Mouse (Mus musculus): ENCODE data around the gene Bmp3. TPM values are rescaled to one million over a fixed set of nuclear protein-coding genes. Genes with fewer than 3 reads are reported as not detected.
A peak's percentile ranks its signal among the peaks of the same experiment; 100 is the strongest.

The Bmp3 gene
- polyA plus RNA-seq, 1 experiment from 2014 or later, result 0.82 TPM

DNA sequence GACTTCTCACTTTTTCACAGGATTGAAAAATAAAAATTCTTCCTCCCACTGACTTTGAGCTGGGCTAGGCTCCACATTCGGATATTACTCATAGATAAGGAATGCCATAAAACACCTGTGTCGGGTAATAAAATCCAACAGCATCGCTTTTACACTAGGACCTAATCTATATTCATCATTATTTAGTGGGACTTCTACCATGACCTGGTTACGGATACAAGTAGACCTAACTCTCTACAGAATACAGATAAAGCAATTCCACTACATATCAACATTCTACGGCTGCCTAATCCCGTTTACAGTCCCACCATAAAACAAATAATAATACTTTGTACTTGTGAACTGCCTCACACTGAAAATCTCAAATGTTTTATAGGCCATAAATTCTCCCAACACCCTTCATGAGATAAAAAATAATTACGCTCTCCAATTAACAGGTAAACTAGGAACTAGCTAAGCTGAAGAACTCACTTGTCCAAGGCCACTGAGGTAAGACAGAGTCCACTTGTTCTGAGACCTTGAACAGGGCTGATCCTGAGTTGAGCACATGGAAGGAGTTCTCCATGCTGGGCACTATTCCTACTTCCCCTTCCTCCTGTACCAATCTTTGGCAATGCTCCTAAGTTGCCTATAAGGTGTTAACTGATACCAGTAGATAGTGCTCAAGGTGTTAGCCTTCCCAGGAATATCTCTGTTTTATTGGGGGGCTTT, 11.5 kb upstream of the Bmp3 start:
- H3K9me3 ChIP-seq (ENCODE audit: control insufficient read depth, low read length), result no peaks in the 10 kb centered on the region
- no peaks in the 10 kb centered on the region for H3K4me1 ChIP-seq (ENCODE audit: control insufficient read depth, insufficient read depth, low read length)
- no peaks in the 10 kb centered on the region for H3K27me3 ChIP-seq (ENCODE audit: control insufficient read depth, insufficient read depth, low read length)
- WGBS, result 78% methylated on average over 7 of the region's 7 CpGs
- no peaks in the 10 kb centered on the region for H3K36me3 ChIP-seq (ENCODE audit: control insufficient read depth, insufficient read depth, low read length)
- ATAC-seq (ENCODE audit: insufficient read depth, low FRiP score, low TSS enrichment) (no peak), DNase-seq (ENCODE audit: low spot score) (no peak)
- H3K4me2 ChIP-seq (ENCODE audit: low read depth), result no peak overlapping the region
- no peak overlapping the region for H3K9ac ChIP-seq (ENCODE audit: low read length)
- no peak overlapping the region for H3K4me3 ChIP-seq (ENCODE audit: low read depth, low read length)
- no peak overlapping the region for H3K27ac ChIP-seq (ENCODE audit: low read depth, low read length)

DNA sequence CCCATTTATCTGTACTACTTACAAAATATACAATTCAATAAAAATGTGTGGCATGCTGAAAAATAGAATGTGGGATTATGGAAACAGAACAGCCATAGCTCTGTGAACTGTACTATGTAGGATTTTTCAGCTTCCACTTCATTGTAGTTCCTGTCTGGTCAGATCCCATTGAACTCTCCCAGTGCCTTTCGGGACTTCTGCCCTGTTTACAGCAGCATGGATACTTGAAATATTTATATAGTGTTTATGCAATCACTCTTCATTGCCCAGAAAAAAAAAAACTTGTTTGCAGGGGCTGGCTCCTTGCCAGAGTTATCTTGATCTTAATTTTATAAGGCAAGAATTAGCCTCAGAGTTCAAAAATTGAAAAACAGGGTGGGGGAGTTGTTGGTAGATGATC, 9.6 kb upstream of the Bmp3 start:
- no peak for DNase-seq (ENCODE audit: low spot score)
- H3K4me2 ChIP-seq (ENCODE audit: low read depth), result no peak overlapping the region
- H3K36me3 ChIP-seq (ENCODE audit: control insufficient read depth, insufficient read depth, low read length), result no peaks in the 10 kb centered on the region
- WGBS, result 87% methylated on average over 1 of the region's 1 CpGs
- H3K9ac ChIP-seq (ENCODE audit: low read length), result no peak overlapping the region
- H3K27ac ChIP-seq (ENCODE audit: low read depth, low read length), result no peak overlapping the region
- H3K4me1 ChIP-seq (ENCODE audit: control insufficient read depth, insufficient read depth, low read length), result no peaks in the 10 kb centered on the region
- no peaks in the 10 kb centered on the region for H3K27me3 ChIP-seq (ENCODE audit: control insufficient read depth, insufficient read depth, low read length)
- no peak overlapping the region for H3K4me3 ChIP-seq (ENCODE audit: low read depth, low read length)
- H3K9me3 ChIP-seq (ENCODE audit: control insufficient read depth, low read length), result no peaks in the 10 kb centered on the region
- no peak for ATAC-seq (ENCODE audit: insufficient read depth, low FRiP score, low TSS enrichment)

DNA sequence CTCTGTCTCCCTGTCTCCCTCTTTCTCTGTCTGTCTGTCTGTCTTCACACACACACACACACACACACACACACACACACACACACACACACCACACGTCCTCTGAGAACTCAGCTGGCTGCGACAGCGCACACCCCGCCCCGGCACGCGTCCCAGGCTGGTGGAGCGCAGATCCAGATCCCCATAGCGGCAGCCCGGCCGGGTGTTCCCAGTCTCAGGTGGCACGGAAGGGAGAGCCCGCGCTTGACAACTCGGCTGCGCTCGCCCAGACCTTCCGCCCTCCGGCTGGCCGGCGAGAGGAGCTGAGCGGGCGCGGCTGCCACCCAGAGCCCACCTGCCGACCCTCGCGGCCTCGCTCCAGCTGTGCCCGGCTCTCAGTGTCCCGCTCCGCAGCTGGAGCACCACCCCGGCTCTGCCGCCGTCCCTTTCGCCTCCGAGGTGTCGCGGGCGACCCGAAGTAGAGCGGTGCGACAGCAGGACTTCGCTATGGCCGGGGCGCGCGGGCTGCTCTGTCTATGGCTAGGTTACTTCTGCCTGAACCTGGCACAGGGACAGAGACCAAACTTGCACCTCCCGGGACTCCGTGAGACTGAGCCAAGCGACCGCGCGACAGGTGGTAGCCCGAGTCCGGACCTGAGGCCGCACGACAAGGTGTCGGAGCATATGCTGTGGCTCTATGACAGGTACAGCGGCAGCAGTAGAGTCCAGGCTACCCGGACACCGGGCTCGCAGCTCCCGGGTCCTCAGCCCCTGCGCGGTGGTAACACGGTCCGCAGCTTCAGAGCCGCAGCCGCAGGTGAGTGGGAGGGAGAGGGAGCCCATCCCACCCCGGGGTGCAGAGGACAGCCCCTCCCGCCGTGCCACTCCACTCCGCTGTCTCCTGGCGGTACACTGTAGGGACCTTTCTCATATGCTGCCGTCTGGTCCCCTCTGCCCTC, 681 bp downstream of the Bmp3 start:
- Histone ChIP-seq H3K27me3 (ENCODE audit: control insufficient read depth, insufficient read depth, low read length) (peaks cover 26% of the 10 kb centered on the region), H3K27ac (ENCODE audit: low read depth, low read length) (no peak overlapping the region), H3K4me1 (ENCODE audit: control insufficient read depth, insufficient read depth, low read length) (0 out of 2 replicates have a peak, but pooled peaks cover 2% of the 10 kb centered on the region), H3K9ac (ENCODE audit: low read length) (peak overlapping the region; percentile 38), H3K36me3 (ENCODE audit: control insufficient read depth, insufficient read depth, low read length) (no peaks in the 10 kb centered on the region), H3K9me3 (ENCODE audit: control insufficient read depth, low read length) (no peaks in the 10 kb centered on the region), H3K4me3 (ENCODE audit: low read depth, low read length) (peak overlapping the region; percentile 46), H3K4me2 (ENCODE audit: low read depth) (peak overlapping the region; percentile 90)
- peak; percentile 53 for DNase-seq (ENCODE audit: low spot score)
- WGBS, result under 1% methylated on average over 68 of the region's 75 CpGs
- ATAC-seq (ENCODE audit: insufficient read depth, low FRiP score, low TSS enrichment), result peak; percentile 67

GRCm38 (mm10) chr5:98855741-98856140, 1.5 kb downstream of the Bmp3 start:
- WGBS, result 10% methylated on average over 12 of the region's 12 CpGs
- Histone ChIP-seq H3K9me3 (ENCODE audit: control insufficient read depth, low read length) (no peaks in the 10 kb centered on the region), H3K4me3 (ENCODE audit: low read depth, low read length) (no peak overlapping the region), H3K27me3 (ENCODE audit: control insufficient read depth, insufficient read depth, low read length) (peaks cover 26% of the 10 kb centered on the region), H3K27ac (ENCODE audit: low read depth, low read length) (no peak overlapping the region), H3K9ac (ENCODE audit: low read length) (no peak overlapping the region), H3K36me3 (ENCODE audit: control insufficient read depth, insufficient read depth, low read length) (no peaks in the 10 kb centered on the region), H3K4me2 (ENCODE audit: low read depth) (peak overlapping the region; percentile 90), H3K4me1 (ENCODE audit: control insufficient read depth, insufficient read depth, low read length) (0 out of 2 replicates have a peak, but pooled peaks cover 2% of the 10 kb centered on the region)
- ATAC-seq (ENCODE audit: insufficient read depth, low FRiP score, low TSS enrichment) (no peak), DNase-seq (ENCODE audit: low spot score) (no peak)

DNA sequence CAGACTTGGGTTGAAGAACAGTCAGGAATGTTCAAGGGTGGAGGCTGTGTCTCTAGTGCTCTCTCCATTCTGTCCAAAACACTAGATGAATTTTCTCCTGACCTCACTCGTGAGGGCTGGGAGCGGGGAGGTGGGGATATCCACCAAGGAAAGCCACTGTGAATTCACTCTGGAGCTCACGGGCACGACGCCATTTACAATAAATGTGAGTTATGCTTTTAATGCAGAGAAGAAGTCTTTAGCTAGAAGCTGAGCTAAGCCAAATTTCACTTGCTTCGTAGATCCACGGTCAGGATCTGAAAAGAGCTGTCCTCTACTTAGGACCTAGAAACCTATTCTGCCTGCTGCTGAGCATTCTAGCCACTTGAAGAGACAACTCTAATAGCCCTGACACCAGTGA, 2.1 kb downstream of the Bmp3 start:
- WGBS, result 59% methylated on average over 7 of the region's 7 CpGs

DNA sequence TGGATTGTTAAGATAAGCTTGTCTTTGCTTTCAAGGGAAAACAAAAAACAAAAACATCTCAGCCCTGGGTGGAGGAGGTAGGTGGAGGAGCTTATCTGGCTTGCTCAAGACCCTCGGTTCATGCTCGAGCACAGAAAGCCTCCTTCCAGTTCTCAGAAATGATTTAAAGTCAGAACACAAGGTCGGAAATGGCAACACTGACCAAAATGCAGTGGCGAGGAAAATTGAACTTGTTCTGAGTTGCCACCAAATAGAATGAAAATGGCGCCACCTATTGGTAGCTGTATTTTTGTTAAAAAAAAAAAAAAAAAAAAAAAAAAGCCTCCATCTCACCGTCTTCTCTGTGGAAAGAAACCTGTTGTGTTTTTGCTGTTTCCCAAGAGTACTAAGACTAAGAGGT, 9.7 kb downstream of the Bmp3 start:
- Histone ChIP-seq H3K27me3 (ENCODE audit: control insufficient read depth, insufficient read depth, low read length) (no peaks in the 10 kb centered on the region), H3K36me3 (ENCODE audit: control insufficient read depth, insufficient read depth, low read length) (no peaks in the 10 kb centered on the region), H3K4me1 (ENCODE audit: control insufficient read depth, insufficient read depth, low read length) (no peaks in the 10 kb centered on the region), H3K9ac (ENCODE audit: low read length) (no peak overlapping the region), H3K9me3 (ENCODE audit: control insufficient read depth, low read length) (no peaks in the 10 kb centered on the region), H3K27ac (ENCODE audit: low read depth, low read length) (no peak overlapping the region), H3K4me3 (ENCODE audit: low read depth, low read length) (no peak overlapping the region), H3K4me2 (ENCODE audit: low read depth) (peak overlapping the region; percentile 19; the same call in 1 of the 2 replicates)
- DNase-seq (ENCODE audit: low spot score) (peak; percentile 50), ATAC-seq (ENCODE audit: insufficient read depth, low FRiP score, low TSS enrichment) (no peak)
- 6% methylated on average over 6 of the region's 6 CpGs for WGBS

More for the DNA sequence above, 2.1 kb downstream of the Bmp3 start:
- H3K9me3 ChIP-seq (ENCODE audit: control insufficient read depth, low read length), result no peaks in the 10 kb centered on the region
- H3K4me2 ChIP-seq (ENCODE audit: low read depth), result no peak overlapping the region
- 0 out of 2 replicates have a peak, but pooled peaks cover 2% of the 10 kb centered on the region for H3K4me1 ChIP-seq (ENCODE audit: control insufficient read depth, insufficient read depth, low read length)
- no peak overlapping the region for H3K9ac ChIP-seq (ENCODE audit: low read length)
- H3K4me3 ChIP-seq (ENCODE audit: low read depth, low read length), result no peak overlapping the region
- H3K36me3 ChIP-seq (ENCODE audit: control insufficient read depth, insufficient read depth, low read length), result no peaks in the 10 kb centered on the region
- H3K27me3 ChIP-seq (ENCODE audit: control insufficient read depth, insufficient read depth, low read length), result peaks cover 26% of the 10 kb centered on the region
- H3K27ac ChIP-seq (ENCODE audit: low read depth, low read length), result no peak overlapping the region
- DNase-seq (ENCODE audit: low spot score), result no peak
- ATAC-seq (ENCODE audit: insufficient read depth, low FRiP score, low TSS enrichment), result no peak

DNA sequence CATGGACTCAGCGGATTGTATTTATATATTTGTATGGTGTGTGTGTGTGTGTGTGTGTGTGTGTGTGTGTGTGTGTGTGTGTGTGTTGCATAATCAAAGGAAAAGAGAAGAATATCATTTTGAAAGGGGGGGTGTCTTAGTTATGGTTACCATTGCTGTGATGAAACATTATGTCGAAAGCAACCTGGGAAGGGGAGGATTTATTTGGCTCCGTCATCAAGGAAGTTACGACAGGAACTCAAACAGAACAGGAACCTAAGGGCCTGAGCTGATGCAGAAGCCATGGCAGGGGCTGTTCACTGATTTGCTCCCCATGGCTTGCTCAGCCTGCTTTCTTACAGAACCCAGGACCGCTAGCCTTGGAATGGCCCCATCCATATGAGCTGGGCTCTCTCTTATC, 10.9 kb downstream of the Bmp3 start:
- H3K4me2 ChIP-seq (ENCODE audit: low read depth), result no peak overlapping the region
- H3K4me1 ChIP-seq (ENCODE audit: control insufficient read depth, insufficient read depth, low read length), result no peaks in the 10 kb centered on the region
- no peaks in the 10 kb centered on the region for H3K36me3 ChIP-seq (ENCODE audit: control insufficient read depth, insufficient read depth, low read length)
- ATAC-seq (ENCODE audit: insufficient read depth, low FRiP score, low TSS enrichment) (no peak), DNase-seq (ENCODE audit: low spot score) (no peak)
- H3K9ac ChIP-seq (ENCODE audit: low read length), result no peak overlapping the region
- H3K27ac ChIP-seq (ENCODE audit: low read depth, low read length), result no peak overlapping the region
- WGBS, result 84% methylated on average over 5 of the region's 5 CpGs
- H3K4me3 ChIP-seq (ENCODE audit: low read depth, low read length), result no peak overlapping the region
- no peaks in the 10 kb centered on the region for H3K9me3 ChIP-seq (ENCODE audit: control insufficient read depth, low read length)
- no peaks in the 10 kb centered on the region for H3K27me3 ChIP-seq (ENCODE audit: control insufficient read depth, insufficient read depth, low read length)

GRCm38 (mm10) chr5:98876056-98876455, 21.8 kb downstream of the Bmp3 start:
- ATAC-seq (ENCODE audit: insufficient read depth, low FRiP score, low TSS enrichment), result no peak
- Histone ChIP-seq H3K4me2 (ENCODE audit: low read depth) (no peak overlapping the region), H3K36me3 (ENCODE audit: control insufficient read depth, insufficient read depth, low read length) (no peaks in the 10 kb centered on the region), H3K27me3 (ENCODE audit: control insufficient read depth, insufficient read depth, low read length) (no peaks in the 10 kb centered on the region), H3K9ac (ENCODE audit: low read length) (no peak overlapping the region), H3K4me1 (ENCODE audit: control insufficient read depth, insufficient read depth, low read length) (no peaks in the 10 kb centered on the region), H3K4me3 (ENCODE audit: low read depth, low read length) (no peak overlapping the region), H3K9me3 (ENCODE audit: control insufficient read depth, low read length) (no peaks in the 10 kb centered on the region), H3K27ac (ENCODE audit: low read depth, low read length) (no peak overlapping the region)
- 62% methylated on average over 5 of the region's 5 CpGs for WGBS
- no peak for DNase-seq (ENCODE audit: low spot score)
